Mouse (Mus musculus): ENCODE data around the gene Gm42791.

GRCm38 (mm10) chr5:148909402-148909801 lies 85.5 kb downstream of the Gm42791 start:
- TF ChIP-seq CTCF (conservative IDR thresholded peaks at IDR 0.05; ENCODE audit: low read length) (no peak), NANOG (IDR thresholded peaks at IDR 0.05; ENCODE audit: borderline replicate concordance, low read length) (no peak)

Data from E14TG2a.4 (cell line).